Mouse (Mus musculus) C2C12 (cell line): Measurements from ENCODE around the gene Fam241b.

Source experiments
- CEBPB ChIP-seq: IDR thresholded peaks from one replicate; pipeline ENCODE4 v1.6.1; 2011; ENCODE audit warnings: low read depth, mild to moderate bottlenecking, control low read depth, moderate library complexity
- CTCF ChIP-seq: IDR thresholded peaks from one replicate; pipeline ENCODE4 v1.5.1; 2011; ENCODE audit not compliant: control insufficient read depth, insufficient read depth, insufficient read length
- MYOD1 ChIP-seq: IDR thresholded peaks from one replicate; pipeline ENCODE4 v1.6.1; 2011; ENCODE audit warnings: low read depth; ENCODE audit not compliant: control insufficient read depth, insufficient read length
- MYOG ChIP-seq: IDR thresholded peaks from one replicate; pipeline ENCODE4 v1.6.1; 2011; ENCODE audit not compliant: control insufficient read depth, insufficient read length; ENCODE audit errors: extremely low read depth
- USF1 ChIP-seq: IDR thresholded peaks from one replicate; pipeline ENCODE4 v1.6.1; 2011; ENCODE audit warnings: low read depth, mild to moderate bottlenecking, control low read depth, moderate library complexity

DNA sequence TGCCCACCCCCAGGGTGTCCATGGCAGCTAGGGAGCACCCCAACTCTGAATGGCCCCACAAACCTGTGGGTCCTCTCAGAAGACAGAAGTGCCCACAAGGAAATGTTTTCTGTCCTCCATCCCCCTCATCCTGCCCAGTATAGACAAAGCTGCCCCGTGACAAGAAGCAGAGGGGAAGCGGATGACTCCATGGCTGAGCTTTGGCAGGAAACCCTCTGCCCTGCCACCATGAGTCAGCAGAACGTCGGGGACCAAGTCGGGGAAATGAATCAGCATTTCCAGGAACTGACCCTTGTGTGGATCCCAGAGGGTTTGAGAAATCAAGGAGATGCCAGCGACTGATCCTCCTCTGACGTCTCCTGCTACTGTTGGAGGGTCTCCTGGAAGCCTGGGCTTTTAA, 77.5 kb downstream of the Fam241b start:
- no peak for TF ChIP-seq CTCF
- TF ChIP-seq MYOD1 = no peak
- TF ChIP-seq USF1 = no peak
- no peak for TF ChIP-seq MYOG
- TF ChIP-seq CEBPB = no peak
